Mouse (Mus musculus) fat pad, adult 2 months (tissue): Measurements from ENCODE around the gene Bcat1.

Experiments
- DNase-seq: peaks from one replicate; pipeline ENCODE4 v3.0.0-alpha.2; 2011; ENCODE audit warnings: low read depth, low spot score; ENCODE audit errors: extremely low read depth

Bcat1 gene

DNA sequence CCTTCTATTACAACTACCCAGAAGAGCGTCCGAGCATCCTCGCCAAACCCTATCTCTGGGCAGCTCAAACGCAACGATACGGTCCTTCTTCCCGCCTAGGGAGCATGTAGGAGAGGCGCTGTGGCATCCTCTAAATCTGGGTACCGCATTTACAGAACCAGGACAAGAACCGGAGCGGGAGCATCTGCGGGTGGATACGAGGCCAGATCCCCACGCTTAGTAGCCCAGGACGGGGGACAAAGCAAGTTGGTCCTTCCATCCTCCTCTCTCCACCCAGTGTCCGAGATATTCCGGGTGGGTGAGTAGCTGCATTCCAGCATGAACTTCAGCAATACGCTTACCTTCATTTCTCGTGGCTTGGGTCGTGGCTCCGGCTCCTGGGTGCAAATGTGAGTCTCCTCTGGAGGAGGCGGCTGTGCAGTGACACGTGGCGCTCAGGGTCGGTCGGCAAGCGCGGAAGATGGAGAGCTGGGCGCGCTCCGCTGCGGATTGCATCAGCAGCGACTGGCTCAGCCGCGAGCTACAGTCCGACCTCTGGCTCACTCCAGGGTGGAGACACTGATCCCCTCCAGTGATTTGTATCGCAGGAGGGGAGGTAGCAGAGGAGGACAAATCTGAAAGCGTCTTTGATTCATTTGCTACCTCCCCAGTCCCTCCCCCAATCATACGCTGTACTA lies at the start of gene Bcat1:
Gene Bcat1, minus strand, starts transcription at position 637 of the 677 bp plus-strand sequence.
- no peak for DNase-seq

DNA sequence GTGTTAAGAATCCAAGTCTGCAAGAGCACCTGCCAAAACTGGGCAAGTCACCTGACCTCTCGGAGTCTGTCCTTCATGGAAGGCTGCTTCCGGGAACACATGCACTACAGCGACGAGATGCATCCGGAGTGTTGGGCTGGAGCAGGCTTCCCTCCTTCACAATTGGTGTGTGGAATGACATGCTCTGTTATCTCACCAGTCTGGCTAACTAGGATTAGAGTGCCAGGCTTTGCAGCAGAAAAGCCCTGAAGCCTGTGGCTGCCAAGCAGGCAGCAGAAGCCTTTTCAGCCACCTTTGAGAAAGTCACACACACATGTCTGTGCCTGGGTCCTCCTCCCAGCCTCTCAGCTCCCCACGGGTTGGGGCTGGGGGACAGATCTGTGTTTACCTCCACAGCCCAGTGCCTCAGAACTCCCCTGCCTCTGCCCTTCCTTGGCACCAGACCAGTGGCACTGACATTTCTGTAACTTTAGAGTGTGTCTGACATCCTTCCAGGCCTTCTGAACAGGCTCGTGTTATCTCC lies 49.7 kb upstream of the Bcat1 start:
- no peak for DNase-seq

GRCm38 (mm10) chr6:145124621-145125020 lies 48.6 kb upstream of the Bcat1 start:
- no peak for DNase-seq

- no peak for DNase-seq
These were observed 47.4 kb upstream of the Bcat1 start for GRCm38 (mm10) chr6:145123136-145124060.

- DNase-seq, result no peak
These were observed 46.6 kb upstream of the Bcat1 start for GRCm38 (mm10) chr6:145122423-145123059.

DNA sequence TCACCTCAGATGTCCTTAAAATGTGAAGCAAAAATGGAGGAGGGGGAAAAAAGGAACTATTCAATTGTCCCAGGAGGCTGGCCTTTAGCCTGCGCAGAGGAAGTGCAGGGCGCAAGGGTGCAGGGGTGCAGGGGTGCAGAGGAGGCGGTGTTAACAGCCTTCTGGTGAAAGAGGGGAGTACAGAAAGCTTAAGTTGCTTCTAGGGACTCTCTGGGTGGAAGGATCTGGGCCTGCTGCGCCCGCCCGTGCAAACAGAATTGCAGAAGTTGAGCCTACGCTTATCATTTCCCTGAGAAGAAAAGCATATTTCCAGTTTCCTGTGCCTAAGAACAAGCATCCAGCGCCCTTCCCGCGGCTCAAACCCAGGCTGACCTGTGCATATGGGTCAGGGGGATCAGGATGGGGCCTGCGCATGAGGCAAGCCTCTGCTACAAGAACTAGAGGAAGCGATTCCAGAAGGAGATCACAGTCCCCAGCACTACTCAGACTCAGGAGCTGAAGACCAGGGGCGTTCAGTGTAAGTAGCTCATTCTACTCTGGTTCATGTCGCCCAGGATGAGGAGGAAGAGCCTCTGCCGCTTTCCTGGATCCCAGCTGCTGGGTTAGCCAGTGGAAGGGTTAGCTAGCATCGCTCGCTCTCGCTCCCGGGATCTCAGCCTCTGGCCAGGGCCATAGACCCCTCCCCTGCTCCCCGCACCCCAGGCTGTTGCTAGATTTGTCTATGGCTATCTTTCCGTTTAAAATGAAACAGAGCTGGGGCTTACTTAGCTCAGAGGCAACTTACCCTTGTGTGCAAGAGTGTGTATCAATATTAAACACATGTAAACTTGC lies 45.8 kb upstream of the Bcat1 start:
- DNase-seq, result no peak

- no peak for DNase-seq
These were observed 45.0 kb upstream of the Bcat1 start for GRCm38 (mm10) chr6:145120787-145121589.

- no peak for DNase-seq
These were observed 44.1 kb upstream of the Bcat1 start for GRCm38 (mm10) chr6:145120086-145120485.

- DNase-seq, result no peak
These were observed 40.2 kb upstream of the Bcat1 start for GRCm38 (mm10) chr6:145116098-145116672.

DNA sequence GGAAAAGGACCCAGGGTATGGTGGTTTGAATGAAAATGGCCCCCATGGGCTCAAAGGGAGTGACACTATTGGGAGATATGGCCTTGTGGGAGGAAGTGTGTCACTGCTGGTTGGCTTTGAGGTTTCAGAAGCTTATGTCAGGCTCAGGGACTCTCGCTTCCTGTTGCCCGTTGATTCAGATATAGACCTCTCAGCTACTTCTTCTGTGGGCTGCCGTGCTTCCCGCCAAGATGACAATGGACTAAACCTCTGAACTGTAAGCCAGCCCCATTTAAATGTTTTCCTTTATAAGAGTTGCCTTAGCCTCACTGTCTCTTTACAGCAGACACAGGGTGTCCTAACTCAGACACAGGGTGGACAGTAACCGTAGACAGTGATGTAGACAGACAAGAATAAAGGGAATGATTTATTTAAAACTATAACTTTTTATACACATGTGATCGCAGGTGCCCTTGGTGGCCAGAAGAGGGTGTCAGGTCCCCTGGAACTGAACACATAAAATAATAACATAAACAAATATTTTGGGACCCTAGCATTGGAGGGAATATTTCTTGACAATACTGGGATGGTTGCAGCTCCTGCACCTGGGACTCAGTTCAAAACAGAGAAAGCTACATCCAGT lies 39.6 kb upstream of the Bcat1 start, which contains the start of gene Lrmp:
Gene Lrmp, plus strand, starts transcription at position 178 of the 622 bp plus-strand sequence.
- no peak for DNase-seq

DNA sequence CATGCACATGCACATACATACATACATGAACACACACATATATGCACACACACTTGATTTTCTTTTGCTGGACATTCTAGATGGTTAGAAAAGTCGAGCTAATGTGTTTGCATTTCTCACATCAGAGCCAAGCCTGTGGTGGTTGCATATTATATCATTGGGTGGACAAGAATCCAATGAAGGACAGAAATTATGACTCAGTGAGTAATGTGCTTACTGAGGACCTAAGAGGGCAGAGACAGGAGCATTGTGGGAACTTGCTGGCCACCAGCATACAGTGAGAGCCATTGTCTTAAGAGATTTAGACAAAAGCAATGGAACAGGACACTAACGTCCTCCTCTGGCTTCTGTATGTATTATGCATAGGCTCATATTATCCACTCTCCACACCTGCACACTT lies 38.6 kb upstream of the Bcat1 start:
- no peak for DNase-seq

GRCm38 (mm10) chr6:145112865-145113264 lies 36.9 kb upstream of the Bcat1 start:
- DNase-seq, result no peak

DNA sequence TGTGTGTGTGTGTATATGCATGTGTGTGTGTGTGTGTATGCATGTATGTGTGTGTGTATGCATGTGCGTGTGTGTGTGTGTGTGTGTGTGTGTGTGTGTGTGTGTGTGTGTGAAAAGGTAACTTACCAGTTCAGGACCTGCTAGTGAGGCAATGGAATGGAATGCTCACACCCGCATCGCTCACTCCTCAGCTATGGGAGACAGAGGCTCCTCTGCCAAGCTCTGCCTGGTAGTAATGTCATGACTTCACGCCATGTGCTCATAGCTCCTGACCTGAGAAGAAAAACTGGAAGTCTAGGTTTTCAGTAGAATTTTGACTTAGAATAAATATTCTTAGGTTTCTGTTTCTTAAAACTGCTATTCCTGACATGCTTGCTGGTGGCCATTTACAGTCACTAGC lies 34.8 kb upstream of the Bcat1 start:
- DNase-seq, result no peak

- no peak for DNase-seq
These were observed 30.3 kb upstream of the Bcat1 start for GRCm38 (mm10) chr6:145106163-145106842.

GRCm38 (mm10) chr6:145105439-145105838 lies 29.5 kb upstream of the Bcat1 start:
- no peak for DNase-seq

- DNase-seq, result no peak
These were observed 28.4 kb upstream of the Bcat1 start for GRCm38 (mm10) chr6:145104241-145104939.

- no peak for DNase-seq
These were observed 24.9 kb upstream of the Bcat1 start for GRCm38 (mm10) chr6:145100923-145101322.

DNA sequence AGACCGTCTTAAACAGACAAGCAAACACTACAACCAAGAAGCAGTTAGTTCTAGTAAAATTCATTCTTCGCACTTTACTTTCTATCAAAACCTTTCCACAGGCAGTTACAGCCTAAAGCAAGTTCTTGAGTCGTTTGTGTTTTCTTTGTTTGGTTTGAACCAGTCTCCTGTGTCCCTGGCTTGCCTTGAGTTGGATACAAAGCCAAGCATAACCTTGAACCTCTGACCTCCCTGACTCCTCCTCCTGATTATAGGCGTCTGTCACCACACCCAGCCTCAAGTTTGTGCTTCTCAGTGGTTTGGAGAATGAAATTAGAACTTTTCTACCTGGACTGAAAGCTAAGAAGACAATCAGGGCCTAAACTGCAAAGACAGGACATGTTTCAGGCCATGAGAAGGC lies 18.4 kb upstream of the Bcat1 start:
- no peak for DNase-seq
